Mouse (Mus musculus) ES-Bruce4 (cell line): Measurements from ENCODE around the gene Hnrnpa3.

ENCODE experiments used
- CTCF ChIP-seq: IDR thresholded peaks from one replicate; pipeline ENCODE4 v1.8.1; 2011; ENCODE audit warnings: low read depth, low read length
- EP300 ChIP-seq: IDR thresholded peaks from 2 replicates; pipeline ENCODE4 v1.6.1; 2011; ENCODE audit warnings: low read depth, low read length; ENCODE audit not compliant: insufficient read depth
- POLR2A ChIP-seq: IDR thresholded peaks from one replicate; pipeline ENCODE4 v1.8.1; 2011; ENCODE audit warnings: low read length; ENCODE audit not compliant: insufficient read depth

- TF ChIP-seq CTCF (no peak), POLR2A (no peak), EP300 (no peak)
These were observed 1.3 kb downstream of the Hnrnpa3 start for GRCm38 (mm10) chr2:75660255-75660948.
